8 mouse cellular contexts compared by ENCODE assay signal in the genomic region with DNA sequence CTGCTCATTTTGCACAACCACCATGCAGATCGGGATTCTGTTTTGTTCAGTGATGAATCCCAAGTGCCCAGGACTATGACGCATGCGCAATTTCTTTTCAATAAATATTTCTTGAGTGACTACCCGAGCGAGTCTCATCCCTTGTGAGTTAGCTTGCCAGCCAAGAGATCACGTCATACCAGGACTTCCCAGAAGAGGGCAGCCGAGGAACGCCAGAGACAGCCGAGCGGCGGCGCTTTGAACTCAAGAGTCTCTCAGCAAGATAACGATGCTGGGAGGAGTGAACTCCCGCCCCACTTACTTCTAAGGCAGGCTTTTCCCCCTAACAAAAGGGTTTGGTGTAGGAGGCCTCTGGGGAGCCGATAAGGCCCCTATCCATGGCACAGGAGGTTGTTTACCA. TPM values are rescaled to one million over a fixed set of nuclear protein-coding genes. Genes with fewer than 3 reads are reported as not detected.
DNase-seq lines count a peak whose midpoint lies in the region; ATAC-seq lines count a peak whose summit lies in the region.

No protein-coding gene starts in this region.

- WGBS in intestine, embryonic 14.5 days: 1% methylated on average over 15 of the region's 15 CpGs
- 1% methylated on average over 15 of the region's 15 CpGs for WGBS in intestine, embryonic 16.5 days
- WGBS in midbrain, embryonic 12.5 days: 3% methylated on average over 15 of the region's 15 CpGs

- H3K4me3 ChIP-seq in intestine, embryonic 14.5 days (ENCODE audit: low read depth, low read length): no peak overlapping the region
- no peak overlapping the region for H3K4me3 ChIP-seq in intestine, embryonic 16.5 days (ENCODE audit: low read length)
- H3K4me3 ChIP-seq in midbrain, embryonic 12.5 days: no peak overlapping the region

- no peak overlapping the region for H3K27ac ChIP-seq in intestine, embryonic 14.5 days (ENCODE audit: low read depth)
- no peak overlapping the region for H3K27ac ChIP-seq in intestine, embryonic 16.5 days (ENCODE audit: low read length)
- no peak overlapping the region for H3K27ac ChIP-seq in midbrain, embryonic 12.5 days (replicated peaks)

- peak; percentile 98 for DNase-seq in intestine, embryonic 14.5 days (ENCODE audit: low spot score)
- peak; percentile 96 for DNase-seq in embryo, embryonic 10.5 days (ENCODE audit: low spot score)
- peak; percentile 88 for DNase-seq in gastrocnemius, postnatal 10 days
- DNase-seq in left cerebral cortex, postnatal 10 days (ENCODE audit: extremely low spot score in 1 of 2, low spot score in 2 of 2): peak; percentile 89 to 91
- peak; percentile 88 for DNase-seq in skeletal muscle tissue, adult 2 months (ENCODE audit: low read depth, low spot score)

- no peaks in the 10 kb centered on the region for H3K4me1 ChIP-seq in intestine, embryonic 14.5 days (replicated peaks; ENCODE audit: control insufficient read depth, insufficient read depth, low read length)
- 0 out of 2 replicates have a peak, but pooled peaks cover 3% of the 10 kb centered on the region for H3K4me1 ChIP-seq in intestine, embryonic 16.5 days (ENCODE audit: control insufficient read depth, insufficient read depth, low read length)
- H3K4me1 ChIP-seq in midbrain, embryonic 12.5 days: peaks cover 14% of the 10 kb centered on the region

- no peak overlapping the region for H3K4me2 ChIP-seq in intestine, embryonic 14.5 days (ENCODE audit: low read length)
- no peak overlapping the region for H3K4me2 ChIP-seq in intestine, embryonic 16.5 days (ENCODE audit: low read depth, low read length)
- peak overlapping the region; percentile 19; the same call in 1 of the 2 replicates for H3K4me2 ChIP-seq in midbrain, embryonic 12.5 days (replicated peaks)

- no peaks in the 10 kb centered on the region for H3K36me3 ChIP-seq in intestine, embryonic 14.5 days (ENCODE audit: control insufficient read depth, insufficient read depth, low read length)
- H3K36me3 ChIP-seq in intestine, embryonic 16.5 days (ENCODE audit: control insufficient read depth, insufficient read depth, low read length): no peaks in the 10 kb centered on the region
- H3K36me3 ChIP-seq in midbrain, embryonic 12.5 days: no peaks in the 10 kb centered on the region

- H3K9ac ChIP-seq in intestine, embryonic 14.5 days (ENCODE audit: low read length): no peak overlapping the region
- H3K9ac ChIP-seq in intestine, embryonic 16.5 days (ENCODE audit: low read depth, low read length): no peak overlapping the region
- no peak overlapping the region for H3K9ac ChIP-seq in midbrain, embryonic 12.5 days (replicated peaks)

- peaks cover 9% of the 10 kb centered on the region; the same call in 1 of the 2 replicates for H3K27me3 ChIP-seq in intestine, embryonic 14.5 days (replicated peaks; ENCODE audit: control insufficient read depth, insufficient read depth, low read length)
- H3K27me3 ChIP-seq in intestine, embryonic 16.5 days (replicated peaks; ENCODE audit: control insufficient read depth, insufficient read depth, low read length): no peaks in the 10 kb centered on the region
- peaks cover 40% of the 10 kb centered on the region for H3K27me3 ChIP-seq in midbrain, embryonic 12.5 days

- H3K9me3 ChIP-seq in intestine, embryonic 14.5 days (ENCODE audit: control insufficient read depth, low read length): no peaks in the 10 kb centered on the region
- H3K9me3 ChIP-seq in intestine, embryonic 16.5 days (ENCODE audit: control insufficient read depth, low read length): no peaks in the 10 kb centered on the region
- no peaks in the 10 kb centered on the region for H3K9me3 ChIP-seq in midbrain, embryonic 12.5 days

- ATAC-seq in intestine, embryonic 14.5 days (replicated peaks; ENCODE audit: low FRiP score, low TSS enrichment, low read depth): peak; percentile 66; the same call in 1 of the 2 replicates
- ATAC-seq in intestine, embryonic 16.5 days: no peak; the same call in 1 of the 2 replicates
- peak; percentile 87 for ATAC-seq in inflammation-experienced regulatory T-cells, adult 6 months
- 0 out of 2 replicates have a peak, but pooled peaks have one; percentile 27 for ATAC-seq in midbrain, embryonic 12.5 days (ENCODE audit: low FRiP score, low read depth)

- intact Hi-C loops in left cerebral cortex, postnatal 10 days (cut with DNase I): loop anchor here (10.0 kb wide), 2 partner anchors 897 to 997 kb away; no protein-coding TSS in a partner anchor

RNA-seq across cellular contexts. Expression of a gene that starts 40.1 kb away (rescaled TPM):
- polyA plus RNA-seq in intestine, embryonic 14.5 days (2014; fragmentation: Nextera tagmentation; extraction: Ambion mirVana): not detected in 2 replicates
- not detected in 2 replicates for polyA plus RNA-seq in intestine, embryonic 16.5 days (2015; fragmentation: Nextera tagmentation; extraction: Ambion mirVana)
- total RNA-seq in gastrocnemius, postnatal 10 days (2021): 1 to 10 TPM in 1 of 2 experiments, under 1 TPM in 1; 0.68 to 1.6 TPM
- polyA plus RNA-seq in inflammation-experienced regulatory T-cells, adult 6 months (2017; shearing (Covaris generic)): not detected
- 10 to 100 TPM in 1 of 2 experiments, 1 to 10 TPM in 1; 9.0 to 10.2 TPM for total RNA-seq in left cerebral cortex, postnatal 10 days (2021)
- 17.9 and 23.7 TPM in 2 replicates for polyA plus RNA-seq in midbrain, embryonic 12.5 days (2016; fragmentation: Nextera tagmentation; extraction: Ambion mirVana)

Comparison
In these comparisons a context has a peak if more than half of its experiments do, and no peak if none do; other contexts are left out.
1. RNA of a gene that starts 40.1 kb away (polyA plus RNA-seq): 17.9 to 23.7 TPM in midbrain, embryonic 12.5 days; not detected in inflammation-experienced regulatory T-cells, adult 6 months, not detected in intestine, embryonic 16.5 days and not detected in intestine, embryonic 14.5 days; every median in the first group is over 10 times any median in the second.
2. Peak in every context shown above with its lines, with median percentiles within 50 percentile points of each other: DNase-seq.